8 mouse cellular contexts compared by ENCODE assay signal in genomic region chr17:46772404-46773277, GRCm38 (mm10). TPM values are rescaled to one million over a fixed set of nuclear protein-coding genes. Genes with fewer than 3 reads are reported as not detected.
DNase-seq lines count a peak whose midpoint lies in the region; ATAC-seq and TF ChIP-seq lines count a peak whose summit lies in the region.

TSS of gene 2310039H08Rik (plus strand) at chr17:46772635.

- no peaks in the 10 kb centered on the region for H3K9me3 ChIP-seq in erythroblast, embryonic 14.5 days (ENCODE audit: control insufficient read depth, low read length)
- no peaks in the 10 kb centered on the region for H3K9me3 ChIP-seq in heart, embryonic 12.5 days (replicated peaks)
- no peaks in the 10 kb centered on the region for H3K9me3 ChIP-seq in kidney, postnatal 0 days (replicated peaks; ENCODE audit: low read length)
- no peaks in the 10 kb centered on the region for H3K9me3 ChIP-seq in liver, embryonic 11.5 days (ENCODE audit: control insufficient read depth, low read length)
- no peaks in the 10 kb centered on the region for H3K9me3 ChIP-seq in stomach, embryonic 14.5 days (ENCODE audit: control insufficient read depth, low read depth, low read length)

- peak within 1 kb of the TSS; percentile 82 for H3K4me2 ChIP-seq in heart, embryonic 12.5 days
- peak within 1 kb of the TSS; percentile 90 for H3K4me2 ChIP-seq in kidney, postnatal 0 days (ENCODE audit: low read length)
- H3K4me2 ChIP-seq in liver, embryonic 11.5 days, result peak within 1 kb of the TSS; percentile 75
- H3K4me2 ChIP-seq in stomach, embryonic 14.5 days (replicated peaks; ENCODE audit: low read depth, low read length), result peak within 1 kb of the TSS; percentile 64

- TF ChIP-seq CTCF in kidney, postnatal 0 days (IDR thresholded peaks at IDR 0.05; ENCODE audit: low read depth), result no peak

- peak within 1 kb of the TSS; percentile 68 for H3K27ac ChIP-seq in heart, embryonic 12.5 days (ENCODE audit: poor library complexity, severe bottlenecking)
- H3K27ac ChIP-seq in kidney, postnatal 0 days, result peak within 1 kb of the TSS; percentile 86
- H3K27ac ChIP-seq in liver, embryonic 11.5 days (ENCODE audit: low read depth, low read length), result peak within 1 kb of the TSS; percentile 90
- peak within 1 kb of the TSS; percentile 75 for H3K27ac ChIP-seq in stomach, embryonic 14.5 days (ENCODE audit: low read length)

- peak within 1 kb of the TSS; percentile 83 for H3K9ac ChIP-seq in heart, embryonic 12.5 days
- peak within 1 kb of the TSS; percentile 73 for H3K9ac ChIP-seq in kidney, postnatal 0 days (ENCODE audit: low read depth, low read length)
- H3K9ac ChIP-seq in liver, embryonic 11.5 days (ENCODE audit: low read depth, low read length), result peak within 1 kb of the TSS; percentile 96
- H3K9ac ChIP-seq in stomach, embryonic 14.5 days (replicated peaks; ENCODE audit: low read depth, low read length), result peak within 1 kb of the TSS; percentile 63

- DNase-seq in B cell, adult 2 months, result peak; percentile 79 to 80
- peak; percentile 96 for DNase-seq in brain, adult 2 months (ENCODE audit: low read depth, low spot score)
- DNase-seq in kidney, postnatal 0 days (ENCODE audit: low spot score), result peak; percentile 95
- peak; percentile 90 for DNase-seq in liver, embryonic 11.5 days (ENCODE audit: low spot score)
- peak; percentile 83 for DNase-seq in naive thymus-derived CD4-positive, alpha-beta T cell, adult 2 months (ENCODE audit: low read depth)

- WGBS in heart, embryonic 12.5 days, result under 1% methylated on average over 50 of the region's 50 CpGs
- under 1% methylated on average over 50 of the region's 50 CpGs for WGBS in kidney, postnatal 0 days
- under 1% methylated on average over 50 of the region's 50 CpGs for WGBS in liver, embryonic 11.5 days
- under 1% methylated on average over 50 of the region's 50 CpGs for WGBS in stomach, embryonic 14.5 days

- peak within 1 kb of the TSS; percentile 93 for H3K4me3 ChIP-seq in erythroblast, embryonic 14.5 days (replicated peaks)
- H3K4me3 ChIP-seq in heart, embryonic 12.5 days, result peak within 1 kb of the TSS; percentile 85
- peak within 1 kb of the TSS; percentile 85 for H3K4me3 ChIP-seq in kidney, postnatal 0 days (replicated peaks; ENCODE audit: low read depth, low read length)
- peak within 1 kb of the TSS; percentile 96 for H3K4me3 ChIP-seq in liver, embryonic 11.5 days (ENCODE audit: low read depth, low read length)
- H3K4me3 ChIP-seq in stomach, embryonic 14.5 days (ENCODE audit: low read depth, low read length), result peak within 1 kb of the TSS; percentile 71

- H3K4me1 ChIP-seq in erythroblast, embryonic 14.5 days (ENCODE audit: control insufficient read depth), result peaks cover 29% of the 10 kb centered on the region
- peaks cover 17% of the 10 kb centered on the region for H3K4me1 ChIP-seq in heart, embryonic 12.5 days (replicated peaks)
- no peaks in the 10 kb centered on the region for H3K4me1 ChIP-seq in kidney, postnatal 0 days (replicated peaks; ENCODE audit: insufficient read depth, low read length)
- H3K4me1 ChIP-seq in liver, embryonic 11.5 days (replicated peaks; ENCODE audit: control insufficient read depth, insufficient read depth, low read length), result peaks cover 10% of the 10 kb centered on the region
- no peaks in the 10 kb centered on the region for H3K4me1 ChIP-seq in stomach, embryonic 14.5 days (ENCODE audit: control insufficient read depth, insufficient read depth, low read length)

- H3K27me3 ChIP-seq in erythroblast, embryonic 14.5 days (ENCODE audit: control insufficient read depth), result no peaks in the 10 kb centered on the region
- no peaks in the 10 kb centered on the region for H3K27me3 ChIP-seq in heart, embryonic 12.5 days (replicated peaks)
- H3K27me3 ChIP-seq in kidney, postnatal 0 days (ENCODE audit: insufficient read depth, low read length), result no peaks in the 10 kb centered on the region
- no peaks in the 10 kb centered on the region for H3K27me3 ChIP-seq in liver, embryonic 11.5 days (replicated peaks; ENCODE audit: control insufficient read depth, insufficient read depth, low read length)
- no peaks in the 10 kb centered on the region for H3K27me3 ChIP-seq in stomach, embryonic 14.5 days (ENCODE audit: control insufficient read depth, insufficient read depth, low read length)

- H3K36me3 ChIP-seq in erythroblast, embryonic 14.5 days (ENCODE audit: control insufficient read depth), result peaks cover 36% of the 10 kb centered on the region
- peaks cover 35% of the 10 kb centered on the region for H3K36me3 ChIP-seq in heart, embryonic 12.5 days
- peaks cover 23% of the 10 kb centered on the region; the same call in 1 of the 2 replicates for H3K36me3 ChIP-seq in kidney, postnatal 0 days (ENCODE audit: insufficient read depth, low read length)
- H3K36me3 ChIP-seq in liver, embryonic 11.5 days (ENCODE audit: control insufficient read depth, insufficient read depth, low read length), result peaks cover 21% of the 10 kb centered on the region
- H3K36me3 ChIP-seq in stomach, embryonic 14.5 days (ENCODE audit: control insufficient read depth, insufficient read depth, low read length), result peaks cover 27% of the 10 kb centered on the region

- peak; percentile 89 for ATAC-seq in heart, embryonic 12.5 days (ENCODE audit: insufficient number of reproducible peaks, low FRiP score)
- ATAC-seq in kidney, postnatal 0 days (replicated peaks; ENCODE audit: low FRiP score, low read depth), result peak; percentile 85
- ATAC-seq in liver, embryonic 11.5 days (replicated peaks; ENCODE audit: low FRiP score), result peak; percentile 85
- peak; percentile 88 for ATAC-seq in stomach, embryonic 14.5 days (ENCODE audit: insufficient number of reproducible peaks, insufficient read depth, low FRiP score, low read depth)

RNA-seq across cellular contexts. Expression of gene 2310039H08Rik, which starts in this region (rescaled TPM):
- polyA plus RNA-seq in erythroblast, embryonic 14.5 days (2012), result 6.8 and 7.8 TPM in 2 replicates
- polyA plus RNA-seq in heart, embryonic 12.5 days (2016; fragmentation: Nextera tagmentation; extraction: Ambion mirVana), result 41.7 and 41.9 TPM in 2 replicates
- polyA plus RNA-seq in kidney, postnatal 0 days (2015; fragmentation: Nextera tagmentation; extraction: Ambion mirVana), result 143 and 151 TPM in 2 replicates
- polyA plus RNA-seq in liver, embryonic 11.5 days (2014; fragmentation: Nextera tagmentation; extraction: Ambion mirVana), result 76.6 and 82.5 TPM in 2 replicates
- polyA plus RNA-seq in stomach, embryonic 14.5 days (2014; fragmentation: Nextera tagmentation; extraction: Ambion mirVana), result 79.1 and 84.9 TPM in 2 replicates

Comparison
In these comparisons a context has a peak if more than half of its experiments do, and no peak if none do; other contexts are left out.
1. Peak in every context shown above with its lines: DNase-seq, ATAC-seq, H3K4me3 ChIP-seq and H3K27ac ChIP-seq.